Mouse (Mus musculus): ENCODE measurements around the gene Adm.

- TF ChIP-seq CTCF (IDR thresholded peaks at IDR 0.05; ENCODE audit: low read depth, low read length), result no peak
- TF ChIP-seq POLR2A (IDR thresholded peaks at IDR 0.05; ENCODE audit: extremely low read depth, insufficient read depth, low read length), result no peak
These were observed 41.3 kb downstream of the Adm start for GRCm38 (mm10) chr7:110668756-110669155.
